Mouse (Mus musculus): ENCODE data around the gene Orc6. TPM values are rescaled to one million over a fixed set of nuclear protein-coding genes. Genes with fewer than 3 reads are reported as not detected.
A peak's percentile ranks its signal among the peaks of the same experiment; 100 is the strongest.

The Orc6 gene
- polyA plus RNA-seq (2014; fragmentation: Nextera tagmentation; extraction: Ambion mirVana): 77.0 and 77.5 TPM in 2 replicates

DNA sequence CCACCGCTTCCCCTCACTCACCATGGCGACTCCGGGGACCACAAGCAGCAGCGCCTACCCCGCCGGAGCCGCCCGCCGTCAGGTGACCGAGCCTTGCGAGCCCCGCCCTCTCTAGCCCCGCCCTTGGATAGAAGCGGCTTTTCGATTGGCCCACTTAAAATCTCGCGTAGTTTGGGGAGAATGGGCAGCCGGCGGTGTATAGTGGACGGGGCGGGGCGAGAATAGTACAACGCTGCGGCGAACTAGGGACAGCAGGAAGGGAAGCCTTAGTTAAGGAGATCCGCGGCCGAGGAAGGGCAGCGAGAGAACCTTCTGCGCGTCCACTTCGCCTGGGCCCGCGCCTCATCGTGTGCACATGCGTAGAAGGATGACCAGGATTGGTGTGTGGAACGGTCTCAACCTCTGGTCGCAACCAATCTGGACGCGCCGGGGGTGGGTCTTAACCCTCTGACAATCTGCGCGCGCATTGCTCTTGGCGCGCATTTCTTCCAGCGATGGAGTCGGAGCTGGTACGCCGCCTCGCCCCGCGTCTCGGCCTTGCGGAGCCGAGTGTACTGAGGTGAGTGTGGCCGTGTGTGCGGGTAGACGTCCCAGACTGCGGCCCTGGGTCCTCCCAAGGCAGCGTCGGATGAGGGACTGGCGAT lies at the start of gene Orc6, which contains the start of gene Vps35:
TSS of gene Orc6 (plus strand) at position 199 of the 644 bp plus-strand sequence.
TSS of gene Vps35 (minus strand) at position 369 of the 644 bp plus-strand sequence.
- H3K27ac ChIP-seq (replicated peaks; ENCODE audit: low read depth, low read length): peak within 1 kb of the TSS; percentile 95
- peak; percentile 99 for DNase-seq
- H3K9ac ChIP-seq (replicated peaks; ENCODE audit: low read length): peak within 1 kb of the TSS; percentile 87
- WGBS: under 1% methylated on average over 61 of the region's 63 CpGs
- H3K4me2 ChIP-seq (ENCODE audit: low read length): peak within 1 kb of the TSS; percentile 65
- H3K36me3 ChIP-seq (ENCODE audit: control insufficient read depth, insufficient read depth, low read length): peaks cover 15% of the 10 kb centered on the region
- peak; percentile 98 for ATAC-seq (ENCODE audit: low FRiP score, low TSS enrichment)
- H3K27me3 ChIP-seq (ENCODE audit: control insufficient read depth, insufficient read depth, low read length): no peaks in the 10 kb centered on the region
- peaks cover 27% of the 10 kb centered on the region for H3K4me1 ChIP-seq (ENCODE audit: control insufficient read depth, insufficient read depth, low read length)
- H3K9me3 ChIP-seq (ENCODE audit: control insufficient read depth, low read length): no peaks in the 10 kb centered on the region
- peak within 1 kb of the TSS; percentile 93 for H3K4me3 ChIP-seq (replicated peaks; ENCODE audit: low read depth, low read length)

DNA sequence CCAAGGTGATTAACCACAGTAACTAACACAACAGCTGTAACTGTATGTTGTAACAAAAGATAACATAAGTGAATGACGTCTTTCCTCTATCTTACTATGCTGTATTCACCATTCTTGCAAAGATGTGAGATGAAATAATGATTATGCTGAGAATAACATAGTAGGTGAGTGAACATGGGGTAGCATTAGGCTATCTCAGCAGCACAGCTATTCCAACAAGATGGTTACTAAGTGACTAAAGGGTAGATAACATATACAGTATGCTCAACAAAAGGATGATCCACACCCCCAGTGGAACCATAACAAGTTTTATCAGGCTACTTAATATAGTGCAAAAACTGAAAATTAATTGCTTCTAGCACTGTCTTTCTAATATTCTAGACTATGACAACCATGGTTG lies 12.6 kb upstream of the Orc6 start:
- WGBS: 98% methylated on average over 1 of the region's 1 CpGs
- H3K36me3 ChIP-seq (ENCODE audit: control insufficient read depth, insufficient read depth, low read length): peaks cover 65% of the 10 kb centered on the region

DNA sequence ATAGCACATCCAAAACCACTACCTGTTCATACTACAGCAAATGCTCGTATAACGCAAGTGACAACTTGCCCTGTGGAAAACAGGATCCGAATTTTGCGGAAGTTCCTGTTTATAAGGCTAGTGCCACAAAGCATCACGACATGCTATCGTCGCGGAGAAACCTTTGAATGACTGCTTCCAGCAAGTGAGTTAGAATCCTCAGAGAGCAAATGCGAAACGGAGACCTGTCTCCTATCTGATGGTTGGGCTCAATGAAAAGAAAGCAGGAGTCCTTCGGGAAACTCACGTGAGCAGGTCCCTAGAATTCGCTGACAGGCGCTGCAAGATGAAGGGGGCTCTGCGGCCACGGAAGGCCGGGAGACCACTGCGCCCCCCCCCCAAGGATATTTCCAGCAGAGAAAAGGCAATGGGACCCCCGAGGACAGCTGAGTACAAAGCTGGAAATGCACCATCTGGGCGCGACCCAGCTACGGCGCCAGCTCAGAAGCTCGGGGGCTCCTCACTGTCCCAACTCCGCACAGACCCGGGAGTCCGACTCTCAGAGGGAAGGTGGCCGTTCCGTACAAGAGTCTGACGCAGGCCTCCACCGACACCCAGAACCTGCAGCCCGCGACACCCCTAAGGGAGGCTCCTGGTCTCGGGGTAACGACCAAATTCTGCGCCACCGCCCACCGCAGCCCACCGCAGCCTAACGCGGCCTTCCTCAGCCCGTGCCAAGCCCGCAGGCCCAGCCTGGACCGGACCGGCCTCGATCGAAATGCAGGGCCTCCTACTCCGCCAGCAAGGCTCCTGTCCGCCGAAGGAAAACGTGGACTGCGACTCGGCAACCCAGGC lies 615 bp upstream of the Orc6 start:
- Histone ChIP-seq H3K9me3 (ENCODE audit: control insufficient read depth, low read length) (no peaks in the 10 kb centered on the region), H3K36me3 (ENCODE audit: control insufficient read depth, insufficient read depth, low read length) (peaks cover 15% of the 10 kb centered on the region), H3K4me3 (replicated peaks; ENCODE audit: low read depth, low read length) (peak overlapping the region; percentile 93), H3K4me2 (ENCODE audit: low read length) (peak overlapping the region; percentile 60), H3K4me1 (ENCODE audit: control insufficient read depth, insufficient read depth, low read length) (peaks cover 27% of the 10 kb centered on the region), H3K27ac (replicated peaks; ENCODE audit: low read depth, low read length) (peak overlapping the region; percentile 95), H3K9ac (replicated peaks; ENCODE audit: low read length) (peak overlapping the region; percentile 87), H3K27me3 (ENCODE audit: control insufficient read depth, insufficient read depth, low read length) (no peaks in the 10 kb centered on the region)
- peak; percentile 29 for ATAC-seq (ENCODE audit: low FRiP score, low TSS enrichment)
- peak; percentile 39 for DNase-seq
- under 1% methylated on average over 53 of the region's 53 CpGs for WGBS

More for the DNA sequence above, 12.6 kb upstream of the Orc6 start:
- H3K4me2 ChIP-seq (ENCODE audit: low read length): no peak overlapping the region
- no peak overlapping the region for H3K9ac ChIP-seq (replicated peaks; ENCODE audit: low read length)
- no peaks in the 10 kb centered on the region for H3K27me3 ChIP-seq (ENCODE audit: control insufficient read depth, insufficient read depth, low read length)
- H3K4me3 ChIP-seq (replicated peaks; ENCODE audit: low read depth, low read length): no peak overlapping the region
- no peak overlapping the region for H3K27ac ChIP-seq (replicated peaks; ENCODE audit: low read depth, low read length)
- no peaks in the 10 kb centered on the region for H3K9me3 ChIP-seq (ENCODE audit: control insufficient read depth, low read length)
- DNase-seq: no peak
- H3K4me1 ChIP-seq (ENCODE audit: control insufficient read depth, insufficient read depth, low read length): no peaks in the 10 kb centered on the region
- ATAC-seq (ENCODE audit: low FRiP score, low TSS enrichment): no peak

DNA sequence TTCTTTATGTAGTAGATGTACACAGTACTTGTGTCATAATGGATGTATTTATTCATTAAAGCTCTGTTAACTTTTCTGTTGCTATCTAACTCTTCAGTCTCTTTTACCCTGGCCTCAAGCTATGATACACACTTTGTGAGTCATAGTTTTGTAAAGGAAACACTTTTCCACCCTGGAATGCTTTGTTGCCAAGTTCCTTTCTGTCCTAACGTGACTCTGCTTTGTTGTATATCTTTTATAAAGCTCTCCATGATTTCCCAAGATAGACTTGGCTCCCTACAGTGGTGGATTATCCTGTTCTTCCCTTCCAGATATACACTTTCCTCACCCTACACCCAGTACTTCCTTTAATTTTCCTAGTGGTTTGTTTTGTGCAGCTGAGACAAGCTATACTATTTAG lies 2.5 kb downstream of the Orc6 start:
- Histone ChIP-seq H3K4me3 (replicated peaks; ENCODE audit: low read depth, low read length) (no peak overlapping the region), H3K27ac (replicated peaks; ENCODE audit: low read depth, low read length) (no peak overlapping the region), H3K9ac (replicated peaks; ENCODE audit: low read length) (no peak overlapping the region), H3K4me2 (ENCODE audit: low read length) (no peak overlapping the region), H3K27me3 (ENCODE audit: control insufficient read depth, insufficient read depth, low read length) (no peaks in the 10 kb centered on the region), H3K4me1 (ENCODE audit: control insufficient read depth, insufficient read depth, low read length) (peaks cover 26% of the 10 kb centered on the region), H3K9me3 (ENCODE audit: control insufficient read depth, low read length) (no peaks in the 10 kb centered on the region), H3K36me3 (ENCODE audit: control insufficient read depth, insufficient read depth, low read length) (peaks cover 36% of the 10 kb centered on the region)
- DNase-seq: no peak
- 55% methylated on average over 1 of the region's 1 CpGs for WGBS
- ATAC-seq (ENCODE audit: low FRiP score, low TSS enrichment): no peak

DNA sequence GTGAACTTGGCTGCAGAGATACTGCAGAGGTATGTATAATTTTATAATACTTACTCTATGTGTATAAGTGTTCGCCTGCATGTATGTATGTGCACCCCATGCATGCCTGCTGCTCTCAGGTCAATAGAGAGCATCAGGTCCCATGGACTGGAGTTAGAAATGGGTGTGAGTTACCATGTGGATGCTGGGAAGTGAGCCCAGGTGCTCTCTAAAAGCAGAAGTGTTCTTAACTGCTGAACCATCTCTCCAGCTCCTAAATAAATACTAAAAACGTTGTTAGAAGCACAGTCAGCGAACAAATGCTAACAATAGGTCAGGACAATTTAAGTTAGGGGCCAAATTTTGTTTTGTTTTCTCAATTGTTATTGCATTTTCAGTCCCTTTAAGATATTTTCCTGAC lies 3.5 kb downstream of the Orc6 start:
- Histone ChIP-seq H3K4me2 (ENCODE audit: low read length) (no peak overlapping the region), H3K4me3 (replicated peaks; ENCODE audit: low read depth, low read length) (no peak overlapping the region), H3K27me3 (ENCODE audit: control insufficient read depth, insufficient read depth, low read length) (no peaks in the 10 kb centered on the region), H3K27ac (replicated peaks; ENCODE audit: low read depth, low read length) (no peak overlapping the region), H3K9me3 (ENCODE audit: control insufficient read depth, low read length) (no peaks in the 10 kb centered on the region), H3K4me1 (ENCODE audit: control insufficient read depth, insufficient read depth, low read length) (peaks cover 16% of the 10 kb centered on the region), H3K9ac (replicated peaks; ENCODE audit: low read length) (no peak overlapping the region), H3K36me3 (ENCODE audit: control insufficient read depth, insufficient read depth, low read length) (peaks cover 45% of the 10 kb centered on the region)
- no peak for ATAC-seq (ENCODE audit: low FRiP score, low TSS enrichment)
- DNase-seq: no peak
- 93% methylated on average over 3 of the region's 3 CpGs for WGBS

DNA sequence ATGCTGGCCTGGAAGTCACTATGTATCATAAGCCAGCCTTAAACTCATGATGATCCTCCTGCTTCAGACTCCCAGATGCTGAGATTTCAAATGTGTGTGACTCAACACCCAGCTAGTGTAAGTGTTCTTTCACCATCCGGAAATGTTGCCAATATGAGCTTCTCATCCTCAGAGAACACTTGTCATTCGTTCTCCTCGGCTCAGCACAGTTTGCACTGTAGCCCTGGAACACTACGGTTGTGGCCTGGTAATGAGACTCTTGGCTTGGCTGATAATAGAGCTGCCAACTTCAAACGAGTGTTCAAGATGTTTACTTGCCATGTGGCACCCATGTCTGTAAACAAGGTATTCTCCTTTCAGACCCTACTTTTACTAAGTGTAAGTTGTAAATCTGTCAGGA lies 4.1 kb downstream of the Orc6 start:
- ATAC-seq (ENCODE audit: low FRiP score, low TSS enrichment) (no peak), DNase-seq (no peak)
- Histone ChIP-seq H3K9ac (replicated peaks; ENCODE audit: low read length) (no peak overlapping the region), H3K4me2 (ENCODE audit: low read length) (no peak overlapping the region), H3K9me3 (ENCODE audit: control insufficient read depth, low read length) (no peaks in the 10 kb centered on the region), H3K4me3 (replicated peaks; ENCODE audit: low read depth, low read length) (no peak overlapping the region), H3K36me3 (ENCODE audit: control insufficient read depth, insufficient read depth, low read length) (peaks cover 51% of the 10 kb centered on the region), H3K4me1 (ENCODE audit: control insufficient read depth, insufficient read depth, low read length) (peaks cover 11% of the 10 kb centered on the region), H3K27ac (replicated peaks; ENCODE audit: low read depth, low read length) (no peak overlapping the region), H3K27me3 (ENCODE audit: control insufficient read depth, insufficient read depth, low read length) (no peaks in the 10 kb centered on the region)
- WGBS: 93% methylated on average over 5 of the region's 5 CpGs

DNA sequence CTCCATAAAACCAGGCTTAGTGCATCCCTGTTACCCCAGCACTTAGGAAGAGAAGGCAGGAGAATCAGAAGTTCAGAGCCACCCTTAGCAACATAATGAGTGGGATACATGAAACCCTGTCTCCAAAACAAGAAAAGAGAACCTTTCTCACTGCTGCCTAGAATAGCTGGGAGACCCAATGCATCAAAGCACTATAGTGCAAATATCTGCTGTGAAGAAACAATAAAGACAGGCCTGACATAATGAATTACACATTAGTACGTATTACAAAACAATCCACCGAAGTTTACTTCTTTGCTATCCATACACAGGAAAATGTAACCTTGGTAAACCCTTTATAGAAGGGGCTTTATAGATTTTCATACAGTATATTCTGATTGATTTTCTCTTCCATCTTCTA lies 9.1 kb downstream of the Orc6 start:
- ATAC-seq (ENCODE audit: low FRiP score, low TSS enrichment) (no peak), DNase-seq (no peak)
- no peak overlapping the region for H3K4me3 ChIP-seq (replicated peaks; ENCODE audit: low read depth, low read length)
- no peak overlapping the region for H3K4me2 ChIP-seq (ENCODE audit: low read length)
- H3K9ac ChIP-seq (replicated peaks; ENCODE audit: low read length): no peak overlapping the region
- H3K4me1 ChIP-seq (ENCODE audit: control insufficient read depth, insufficient read depth, low read length): no peaks in the 10 kb centered on the region
- no peaks in the 10 kb centered on the region for H3K27me3 ChIP-seq (ENCODE audit: control insufficient read depth, insufficient read depth, low read length)
- H3K27ac ChIP-seq (replicated peaks; ENCODE audit: low read depth, low read length): no peak overlapping the region
- H3K36me3 ChIP-seq (ENCODE audit: control insufficient read depth, insufficient read depth, low read length): peaks cover 50% of the 10 kb centered on the region
- WGBS: 99% methylated on average over 2 of the region's 2 CpGs
- no peaks in the 10 kb centered on the region for H3K9me3 ChIP-seq (ENCODE audit: control insufficient read depth, low read length)

DNA sequence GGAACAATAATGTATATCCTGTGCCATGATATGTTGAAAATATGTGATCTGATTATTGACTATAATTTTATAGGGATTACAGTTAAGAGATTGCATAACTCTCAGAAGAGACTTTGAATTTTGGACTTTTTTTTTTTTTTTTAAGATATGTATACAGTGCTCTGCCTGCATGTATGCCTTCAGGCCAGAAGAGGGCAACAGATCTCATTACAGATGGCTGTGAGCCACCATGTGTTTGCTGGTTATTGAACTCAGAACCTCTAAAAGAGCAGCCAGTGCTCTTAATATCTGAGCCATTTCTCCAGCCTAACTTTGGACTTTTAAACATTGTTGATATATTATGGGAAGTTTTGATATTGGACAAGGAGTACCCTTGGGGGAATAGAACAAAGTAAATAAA lies 12.3 kb downstream of the Orc6 start:
- no peaks in the 10 kb centered on the region for H3K9me3 ChIP-seq (ENCODE audit: control insufficient read depth, low read length)
- DNase-seq: peak; percentile 59
- ATAC-seq (ENCODE audit: low FRiP score, low TSS enrichment): no peak
- H3K4me2 ChIP-seq (ENCODE audit: low read length): no peak overlapping the region
- no peaks in the 10 kb centered on the region for H3K4me1 ChIP-seq (ENCODE audit: control insufficient read depth, insufficient read depth, low read length)
- H3K27me3 ChIP-seq (ENCODE audit: control insufficient read depth, insufficient read depth, low read length): no peaks in the 10 kb centered on the region
- no peak overlapping the region for H3K27ac ChIP-seq (replicated peaks; ENCODE audit: low read depth, low read length)
- H3K9ac ChIP-seq (replicated peaks; ENCODE audit: low read length): no peak overlapping the region
- H3K4me3 ChIP-seq (replicated peaks; ENCODE audit: low read depth, low read length): no peak overlapping the region
- peaks cover 24% of the 10 kb centered on the region for H3K36me3 ChIP-seq (ENCODE audit: control insufficient read depth, insufficient read depth, low read length)

Measured in midbrain, embryonic 14.5 days (tissue).